Mouse (Mus musculus) kidney, embryonic 16.5 days (tissue): ENCODE data around the gene Rfesd. TPM values are rescaled to one million over a fixed set of nuclear protein-coding genes. Genes with fewer than 3 reads are reported as not detected.

Source experiments
- ATAC-seq: fragments of 200-750 bp; cut with Nextera tagmentation; 2 replicates; pipeline ENCODE4 v1.8.0; 2017; ENCODE audit warnings: moderate TSS enrichment; ENCODE audit not compliant: low FRiP score, low TSS enrichment
- H3K27ac ChIP-seq: fragments of 300-500 bp; sonication (generic); 2 replicates; pipeline ENCODE4 v1.5.1; 2014; ENCODE audit warnings: low read length
- H3K27me3 ChIP-seq: fragments of 300-500 bp; sonication (generic); 2 replicates; pipeline ENCODE4 v1.6.1; 2014; ENCODE audit warnings: low read length, control low read depth, mixed read lengths; ENCODE audit not compliant: insufficient read depth
- H3K36me3 ChIP-seq: fragments of 300-500 bp; sonication (generic); 2 replicates; pipeline ENCODE4 v1.6.1; 2014; ENCODE audit warnings: low read length, control low read depth, mixed read lengths; ENCODE audit not compliant: insufficient read depth
- H3K4me1 ChIP-seq: fragments of 300-500 bp; sonication (generic); 2 replicates; pipeline ENCODE4 v1.6.1; 2014; ENCODE audit warnings: low read length, control low read depth, mixed read lengths; ENCODE audit not compliant: insufficient read depth
- H3K4me2 ChIP-seq: fragments of 300-500 bp; sonication (generic); replicated peaks from 2 replicates; pipeline ENCODE4 v1.6.1; 2014; ENCODE audit warnings: low read depth, low read length
- H3K4me3 ChIP-seq: fragments of 300-500 bp; sonication (generic); 2 replicates; pipeline ENCODE4 v1.5.1; 2014; ENCODE audit warnings: mild to moderate bottlenecking, low read length
- H3K9ac ChIP-seq: fragments of 300-500 bp; sonication (generic); replicated peaks from 2 replicates; pipeline ENCODE4 v1.6.1; 2014; ENCODE audit warnings: low read length
- H3K9me3 ChIP-seq: fragments of 300-500 bp; sonication (generic); 2 replicates; pipeline ENCODE4 v1.6.1; 2016; ENCODE audit warnings: low read length, control low read depth
- WGBS: fragments of 180-500 bp; shearing (Covaris S2); extraction: QIAGEN DNeasy Blood & Tissue Kit; methylation state at CpG from one replicate; pipeline ENCODE4 v1.1.7; 2014; 5-methylcytosine and 5-hydroxymethylcytosine counted together
- polyA plus RNA-seq: library from polyadenylated mRNA; unstranded; fragments of >200 nt; fragmentation: Nextera tagmentation; extraction: Ambion mirVana; gene quantifications from 2 replicates; pipeline ENCODE4 v1.2.1, GENCODE M21; 2015

Rfesd gene
- 15.7 and 18.1 TPM in 2 replicates for polyA plus RNA-seq

DNA sequence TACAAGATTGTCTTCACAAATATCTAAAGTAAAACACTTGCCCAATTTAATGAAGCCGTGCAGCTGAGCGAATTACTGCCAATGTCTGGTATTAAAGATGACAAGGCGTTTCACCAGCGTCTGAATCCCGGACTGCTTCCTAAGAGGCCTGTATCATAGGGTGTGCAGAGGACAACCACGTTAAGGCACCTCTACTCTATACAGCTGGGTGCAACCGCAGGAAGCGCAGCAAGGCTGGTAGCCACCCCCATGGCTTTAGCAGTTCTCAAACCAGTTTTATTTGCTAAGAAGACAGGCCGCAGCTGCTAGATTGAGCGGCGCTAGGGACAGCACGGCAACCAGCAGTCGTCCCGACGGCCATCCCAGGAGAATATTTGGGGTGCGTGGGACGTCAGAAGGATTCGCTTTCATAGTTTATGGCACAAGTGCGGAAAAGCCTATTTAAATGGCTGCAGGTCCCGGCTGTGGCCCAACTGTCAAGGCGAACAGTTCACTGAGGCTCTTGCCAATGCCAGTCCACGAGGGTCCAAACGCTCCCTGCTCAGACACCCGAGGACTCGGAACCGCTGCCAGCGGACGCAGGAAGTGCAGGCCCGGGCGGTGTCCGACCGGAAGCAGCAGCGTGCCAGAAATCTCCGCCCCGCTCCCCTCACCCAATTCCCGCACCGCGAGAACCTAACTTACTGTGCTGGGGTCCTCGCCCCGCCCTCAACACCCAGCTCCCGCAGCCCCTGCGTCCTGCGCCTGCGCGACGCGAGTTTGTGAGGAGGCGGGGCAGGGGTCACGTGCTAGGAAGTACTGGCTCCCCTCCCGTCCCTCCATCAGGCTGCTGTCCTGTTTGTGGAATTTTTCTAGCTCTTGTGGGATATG is at the start of gene Rfesd:
Gene Rfesd, minus strand, starts transcription at position 746 of the 870 bp plus-strand sequence.
- Histone ChIP-seq H3K4me1 (peaks cover 6% of the 10 kb centered on the region; the same call in 1 of the 2 replicates), H3K36me3 (no peaks in the 10 kb centered on the region), H3K9me3 (no peaks in the 10 kb centered on the region), H3K4me3 (peak within 1 kb of the TSS; percentile 72), H3K4me2 (peak within 1 kb of the TSS; percentile 65), H3K27ac (peak within 1 kb of the TSS; percentile 96), H3K27me3 (no peaks in the 10 kb centered on the region), H3K9ac (peak within 1 kb of the TSS; percentile 96)
- peak; percentile 100 for ATAC-seq
- WGBS, result 1% methylated on average over 50 of the region's 50 CpGs

- peak; percentile 76 for ATAC-seq
- WGBS, result 75% methylated on average over 13 of the region's 13 CpGs
- H3K9me3 ChIP-seq, result no peaks in the 10 kb centered on the region
- H3K9ac ChIP-seq, result no peak overlapping the region
- H3K36me3 ChIP-seq, result peaks cover 4% of the 10 kb centered on the region; the same call in 1 of the 2 replicates
- no peak overlapping the region for H3K27ac ChIP-seq
- no peak overlapping the region for H3K4me2 ChIP-seq
- no peaks in the 10 kb centered on the region for H3K27me3 ChIP-seq
- no peaks in the 10 kb centered on the region for H3K4me1 ChIP-seq
- no peak overlapping the region for H3K4me3 ChIP-seq
Observed at GRCm38 (mm10) chr13:76064363-76064945, 45.9 kb upstream of the Rfesd start.

- Histone ChIP-seq H3K4me2 (no peak overlapping the region), H3K4me3 (no peak overlapping the region), H3K36me3 (peaks cover 4% of the 10 kb centered on the region; the same call in 1 of the 2 replicates), H3K27ac (no peak overlapping the region), H3K9me3 (no peaks in the 10 kb centered on the region), H3K27me3 (no peaks in the 10 kb centered on the region), H3K9ac (no peak overlapping the region), H3K4me1 (no peaks in the 10 kb centered on the region)
- 61% methylated on average over 4 of the region's 4 CpGs for WGBS
- no peak for ATAC-seq
Observed at GRCm38 (mm10) chr13:76063548-76063947, 45.0 kb upstream of the Rfesd start.

DNA sequence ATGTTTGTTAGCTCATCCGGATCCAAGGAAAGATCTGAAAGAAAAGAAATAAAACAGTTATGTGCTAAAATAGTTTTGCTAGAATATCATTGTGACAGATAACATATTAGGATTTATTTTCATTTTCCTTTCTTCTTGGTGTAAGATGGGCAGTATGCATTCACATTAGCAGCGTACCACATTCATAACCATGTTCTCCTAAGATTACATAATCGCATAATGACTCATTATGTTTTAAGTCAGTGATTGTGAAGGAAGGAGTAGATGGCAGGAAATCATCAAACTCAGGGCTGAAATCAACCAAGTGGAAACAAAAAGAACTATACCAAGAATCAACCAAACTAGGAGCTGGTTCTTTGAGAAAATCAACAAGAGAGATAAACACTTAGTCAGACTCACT is 44.0 kb upstream of the Rfesd start:
- no peak for ATAC-seq
- H3K9ac ChIP-seq, result no peak overlapping the region
- no peaks in the 10 kb centered on the region for H3K9me3 ChIP-seq
- 87% methylated on average over 3 of the region's 3 CpGs for WGBS
- no peak overlapping the region for H3K4me3 ChIP-seq
- no peaks in the 10 kb centered on the region for H3K4me1 ChIP-seq
- H3K27me3 ChIP-seq, result peaks cover 7% of the 10 kb centered on the region
- H3K27ac ChIP-seq, result no peak overlapping the region
- peaks cover 4% of the 10 kb centered on the region; the same call in 1 of the 2 replicates for H3K36me3 ChIP-seq
- no peak overlapping the region for H3K4me2 ChIP-seq

DNA sequence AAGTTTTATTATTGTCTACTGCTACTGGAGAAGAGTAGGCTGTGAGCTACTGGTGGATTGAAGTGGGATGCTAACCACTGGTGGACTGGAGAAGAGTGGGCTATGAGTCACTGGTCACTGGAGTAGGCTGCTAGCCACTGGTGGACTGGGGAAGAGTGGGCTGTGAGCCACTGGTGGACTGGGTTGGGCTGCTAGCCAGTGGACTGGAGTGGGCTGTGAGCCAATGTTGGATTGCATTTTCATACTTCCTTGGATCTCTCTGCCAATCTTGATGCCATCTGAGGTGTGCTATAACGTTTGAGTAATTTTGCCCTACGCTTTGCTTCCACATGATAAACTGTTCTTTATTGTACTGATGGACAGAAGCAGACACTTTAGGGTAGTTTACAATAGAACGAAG is 43.6 kb upstream of the Rfesd start:
- Histone ChIP-seq H3K9ac (no peak overlapping the region), H3K27me3 (peaks cover 12% of the 10 kb centered on the region), H3K4me2 (no peak overlapping the region), H3K4me1 (no peaks in the 10 kb centered on the region), H3K27ac (no peak overlapping the region), H3K9me3 (no peaks in the 10 kb centered on the region), H3K36me3 (peaks cover 4% of the 10 kb centered on the region; the same call in 1 of the 2 replicates), H3K4me3 (no peak overlapping the region)
- no peak for ATAC-seq
- WGBS, result 84% methylated on average over 3 of the region's 3 CpGs

DNA sequence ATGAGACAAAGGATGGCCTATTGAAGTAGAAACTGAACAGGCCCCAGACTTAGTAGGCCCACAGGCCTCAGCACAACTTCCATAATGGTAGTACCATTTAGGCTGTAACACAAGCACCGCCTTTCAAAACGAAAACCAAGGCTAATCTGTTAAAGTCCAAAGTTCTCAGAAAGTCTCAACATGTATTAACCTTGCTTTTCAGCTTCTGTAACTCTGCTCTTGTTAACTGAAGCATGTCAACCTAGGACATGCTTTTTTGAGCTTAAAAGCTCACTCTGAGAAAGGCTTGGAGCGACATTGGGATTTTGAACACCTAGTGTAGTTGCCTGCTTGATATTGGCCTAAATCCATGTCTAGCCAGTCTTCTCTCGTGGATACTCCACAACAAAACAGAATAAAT is 41.1 kb upstream of the Rfesd start:
- Histone ChIP-seq H3K4me2 (no peak overlapping the region), H3K4me1 (peaks cover 17% of the 10 kb centered on the region), H3K27me3 (peaks cover 33% of the 10 kb centered on the region), H3K4me3 (no peak overlapping the region), H3K36me3 (peaks cover 4% of the 10 kb centered on the region; the same call in 1 of the 2 replicates), H3K27ac (no peak overlapping the region), H3K9me3 (no peaks in the 10 kb centered on the region), H3K9ac (no peak overlapping the region)
- 73% methylated on average over 4 of the region's 4 CpGs for WGBS
- ATAC-seq, result no peak

- 59% methylated on average over 10 of the region's 10 CpGs for WGBS
- H3K27me3 ChIP-seq, result peaks cover 46% of the 10 kb centered on the region
- ATAC-seq, result no peak
Observed at GRCm38 (mm10) chr13:76057267-76058069, 38.9 kb upstream of the Rfesd start.

GRCm38 (mm10) chr13:76056896-76057266 is 38.4 kb upstream of the Rfesd start, which contains the start of gene Gpr150:
Gpr150 (minus strand) TSS chr13:76056996.
- Histone ChIP-seq H3K36me3 (no peaks in the 10 kb centered on the region), H3K4me2 (peak within 1 kb of the TSS; percentile 94), H3K27me3 (peaks cover 46% of the 10 kb centered on the region), H3K27ac (no peak within 1 kb of the TSS), H3K9me3 (no peaks in the 10 kb centered on the region), H3K4me3 (peak within 1 kb of the TSS; percentile 48), H3K4me1 (peaks cover 17% of the 10 kb centered on the region), H3K9ac (peak within 1 kb of the TSS; percentile 58)
- 13% methylated on average over 10 of the region's 10 CpGs for WGBS
- no peak for ATAC-seq

More at GRCm38 (mm10) chr13:76057267-76058069, 38.9 kb upstream of the Rfesd start:
- no peak overlapping the region for H3K4me3 ChIP-seq
- peak overlapping the region; percentile 94; the same call in 1 of the 2 replicates for H3K4me2 ChIP-seq
- H3K4me1 ChIP-seq, result peaks cover 17% of the 10 kb centered on the region
- no peaks in the 10 kb centered on the region for H3K36me3 ChIP-seq
- no peaks in the 10 kb centered on the region for H3K9me3 ChIP-seq
- H3K9ac ChIP-seq, result no peak overlapping the region
- H3K27ac ChIP-seq, result no peak overlapping the region

GRCm38 (mm10) chr13:76056261-76056724 is 37.8 kb upstream of the Rfesd start:
- peak; percentile 92 for ATAC-seq
- peak overlapping the region; percentile 94 for H3K4me2 ChIP-seq
- no peaks in the 10 kb centered on the region for H3K36me3 ChIP-seq
- H3K9ac ChIP-seq, result peak overlapping the region; percentile 58
- no peak overlapping the region for H3K27ac ChIP-seq
- H3K4me1 ChIP-seq, result peaks cover 17% of the 10 kb centered on the region
- peaks cover 46% of the 10 kb centered on the region for H3K27me3 ChIP-seq
- WGBS, result under 1% methylated on average over 34 of the region's 34 CpGs
- H3K9me3 ChIP-seq, result no peaks in the 10 kb centered on the region
- H3K4me3 ChIP-seq, result peak overlapping the region; percentile 48
